Mouse (Mus musculus) lung, postnatal 4 days (tissue): Measurements from ENCODE around the gene Prr30.
"Not testable (repeated sequence)": the region's sequence is repeated elsewhere in the genome, so short reads cannot be mapped to it uniquely, and the experiment has no call there.

Source experiments
- DNase-seq, 2 experiments: peaks; one replicate each; pipeline ENCODE4 v3.0.0; 2021

Gene Prr30

DNA sequence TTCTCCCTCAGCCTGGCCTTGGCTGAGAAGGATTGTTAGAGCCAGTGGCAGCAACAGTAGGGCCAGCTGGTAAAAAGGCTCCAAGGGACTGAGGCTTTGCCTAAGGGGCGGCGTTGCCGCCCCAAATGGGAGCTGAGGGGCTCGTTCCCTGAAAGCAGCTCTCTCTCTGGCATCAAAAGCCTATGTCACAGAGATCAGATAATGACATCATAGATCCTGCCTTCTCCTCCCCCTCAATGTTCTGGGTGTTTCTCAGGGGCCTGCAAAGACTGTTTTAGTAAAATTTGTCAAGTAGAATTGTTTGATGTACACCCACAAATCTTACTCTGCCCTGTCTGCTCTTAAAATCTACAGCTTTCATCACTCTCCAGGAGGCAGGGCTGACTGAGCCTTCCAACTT is at the start of gene Prr30:
TSS of gene Prr30 (minus strand) at position 101 of the 400 bp plus-strand sequence.
- DNase-seq: no peak

DNA sequence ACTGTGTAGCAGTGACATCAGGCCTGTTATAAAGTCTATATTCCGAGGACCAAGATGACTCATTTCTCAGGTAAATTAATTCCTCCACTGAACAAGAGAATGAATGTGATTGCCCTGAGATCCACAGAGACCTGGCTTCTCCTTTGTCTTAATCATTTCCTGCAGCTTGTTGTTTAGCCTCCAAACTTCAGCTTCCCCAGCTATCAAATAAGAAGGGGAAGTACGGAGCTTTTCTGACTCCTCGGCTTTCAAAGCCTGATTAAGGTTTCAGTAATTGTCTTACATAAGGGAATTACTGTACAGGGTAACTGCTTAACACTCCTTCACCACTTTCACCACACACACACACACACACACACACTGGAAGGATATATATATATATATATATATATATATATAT is 46.7 kb upstream of the Prr30 start:
- DNase-seq: no peak

DNA sequence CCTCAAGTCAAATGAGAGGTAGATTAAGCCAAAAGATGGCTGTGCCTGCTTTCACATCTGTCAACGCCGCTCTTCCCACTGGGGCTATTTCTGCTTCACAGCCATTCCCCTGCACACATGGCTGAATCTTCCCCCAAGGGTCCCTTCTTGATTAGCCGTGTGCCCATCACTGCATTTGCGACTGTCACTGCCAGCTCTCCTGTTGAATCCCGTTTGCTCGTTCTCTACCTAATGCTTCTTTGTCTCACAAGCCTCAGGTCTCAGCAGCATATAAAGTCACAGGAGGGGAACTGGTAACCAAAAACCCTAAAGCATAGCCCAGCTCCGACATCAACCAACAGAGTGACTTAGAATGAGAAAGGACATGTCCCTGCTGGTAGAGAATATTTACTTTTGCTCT is 45.6 kb upstream of the Prr30 start:
- DNase-seq: no peak

DNA sequence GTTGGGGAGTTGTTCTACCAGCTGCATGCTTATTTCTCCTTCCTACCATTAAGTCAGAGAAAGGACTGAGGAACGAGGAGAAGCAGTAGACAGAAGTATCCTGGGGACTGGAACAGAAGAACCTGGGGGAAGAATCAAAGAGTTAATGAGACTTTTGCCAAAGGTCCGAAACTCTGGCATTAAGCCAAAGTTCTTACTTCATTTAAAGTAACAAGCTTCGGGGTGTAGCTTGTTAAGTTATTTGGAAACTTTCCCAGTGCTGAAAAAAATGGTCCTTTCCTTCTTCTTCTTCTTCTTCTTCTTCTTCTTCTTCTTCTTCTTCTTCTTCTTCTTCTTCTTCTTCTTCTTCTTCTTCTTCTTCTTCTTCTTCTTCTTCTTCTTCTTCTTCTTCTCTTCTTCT is 44.3 kb upstream of the Prr30 start:
- DNase-seq: not testable (repeated sequence)

DNA sequence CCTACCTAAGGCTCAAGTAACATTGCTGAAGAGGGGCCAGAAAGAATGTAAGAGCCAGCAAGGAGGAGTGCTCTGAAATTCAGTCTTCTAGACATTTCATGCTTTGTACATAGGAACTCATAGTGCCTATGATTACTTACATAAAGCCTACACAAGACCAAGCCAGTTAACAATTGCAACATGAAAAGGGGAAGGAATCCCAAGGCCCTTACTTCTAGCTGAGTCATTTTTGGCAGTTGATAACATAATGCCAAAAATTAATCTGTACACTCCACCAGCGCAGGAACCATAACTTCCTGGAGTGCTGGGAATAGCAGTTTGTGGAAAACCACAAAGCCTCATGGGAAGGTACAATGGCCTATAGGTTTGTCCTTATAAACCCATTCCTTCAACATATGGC is 37.8 kb upstream of the Prr30 start:
- DNase-seq: no peak

DNA sequence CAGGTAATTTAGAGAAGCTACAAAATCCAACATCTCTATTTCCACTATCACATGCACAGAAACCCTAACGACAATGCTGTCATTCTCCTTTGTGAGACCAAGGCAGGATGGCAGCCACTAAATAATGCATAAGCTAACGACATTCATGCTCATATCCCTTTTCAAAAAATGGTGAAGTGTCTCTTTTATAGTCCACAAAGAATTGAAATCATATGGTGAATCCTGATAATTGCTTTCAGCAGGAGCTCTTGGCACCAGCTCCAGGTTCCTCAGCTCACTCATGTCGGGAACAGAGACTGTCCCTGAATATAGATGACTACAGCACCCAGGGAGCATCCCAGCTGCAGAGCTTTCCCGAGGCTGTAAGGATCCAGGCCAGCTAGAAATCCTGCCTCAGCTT is 28.9 kb upstream of the Prr30 start:
- no peak for DNase-seq

DNA sequence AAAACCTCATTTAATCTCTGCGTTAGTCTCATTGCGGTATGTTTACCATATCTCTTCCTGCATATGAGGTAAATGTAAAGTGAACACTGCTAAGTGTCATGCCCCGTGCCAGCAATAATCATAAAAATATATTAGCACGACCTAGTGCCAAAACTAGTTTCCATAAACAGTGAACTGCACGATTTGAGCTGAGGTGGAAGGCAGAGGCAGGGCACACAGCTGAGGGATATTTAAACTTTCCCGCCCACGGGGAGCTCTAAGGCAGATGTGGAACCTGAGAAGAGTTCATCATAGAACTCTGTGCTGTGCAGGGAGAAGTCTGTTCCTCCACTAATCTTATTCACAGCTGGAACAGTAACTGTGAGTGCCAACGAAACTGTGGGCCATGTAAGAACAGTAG is 22.2 kb upstream of the Prr30 start:
- no peak for DNase-seq

DNA sequence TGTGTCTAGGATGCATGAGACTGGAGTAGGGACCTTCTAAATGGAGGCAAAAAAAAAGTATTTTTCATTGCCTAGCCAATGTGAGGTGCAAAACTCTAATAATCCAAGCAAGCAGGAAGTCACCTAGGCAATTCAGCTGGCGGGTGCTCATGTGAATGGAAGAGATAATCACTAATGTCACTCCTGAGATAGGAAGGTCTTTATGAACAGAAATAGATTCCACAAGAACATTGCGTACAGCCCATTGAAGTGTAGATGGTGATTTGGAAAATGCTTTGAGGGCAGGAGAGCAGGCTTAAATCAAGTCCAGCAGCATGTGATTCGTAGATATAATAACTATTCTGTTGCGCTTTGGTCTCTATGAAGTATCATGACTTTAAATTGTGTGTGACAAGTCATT is 27.9 kb downstream of the Prr30 start:
- DNase-seq: no peak
